Mouse (Mus musculus) G1E (cell line): Measurements from ENCODE around the gene Cbx4. TPM values are rescaled to one million over a fixed set of nuclear protein-coding genes. Genes with fewer than 3 reads are reported as not detected.

Experiments used
- ATAC-seq: 2 replicates; pipeline ENCODE4 v1.8.0; 2016; ENCODE audit warnings: mild to moderate bottlenecking; ENCODE audit not compliant: insufficient number of reproducible peaks, poor library complexity, low FRiP score, severe bottlenecking; ENCODE audit errors: extremely low read depth
- DNase-seq: peaks from one replicate; pipeline ENCODE4 v3.0.0; 2012; ENCODE audit warnings: low spot score
- H3K27me3 ChIP-seq: 2 replicates; pipeline ENCODE4 v1.6.1; 2012; ENCODE audit warnings: mild to moderate bottlenecking, low read length, inconsistent platforms; ENCODE audit not compliant: insufficient read depth
- H3K36me3 ChIP-seq: replicated peaks from 2 replicates; pipeline ENCODE3; 2012; ENCODE audit warnings: mild to moderate bottlenecking, inconsistent platforms
- H3K4me1 ChIP-seq: 2 replicates; pipeline ENCODE4 v1.6.1; 2012; ENCODE audit warnings: low read depth, low read length, inconsistent platforms, mixed read lengths; ENCODE audit not compliant: insufficient read depth
- H3K4me3 ChIP-seq: 2 replicates; pipeline ENCODE4 v1.5.1; 2012; ENCODE audit warnings: low read depth, mild to moderate bottlenecking, inconsistent platforms, low read length, moderate library complexity, mixed read lengths
- H3K9me3 ChIP-seq: replicated peaks from 2 replicates; pipeline ENCODE4 v1.6.1; 2012; ENCODE audit warnings: inconsistent platforms
- CTCF ChIP-seq: IDR thresholded peaks from 2 replicates; pipeline ENCODE4 v1.5.1; 2012; ENCODE audit warnings: low read depth, low read length, inconsistent platforms, mixed read lengths
- GATA1 ChIP-seq: IDR thresholded peaks from 2 replicates; pipeline ENCODE4 v1.6.1; 2012; ENCODE audit warnings: borderline replicate concordance, low read length, inconsistent platforms, mixed read lengths
- GATA2 ChIP-seq: IDR thresholded peaks from 2 replicates; pipeline ENCODE4 v1.6.1; 2012; ENCODE audit warnings: low read depth, low read length, inconsistent platforms, borderline replicate concordance
- POLR2AphosphoS5 ChIP-seq: IDR thresholded peaks from 2 replicates; pipeline ENCODE4 v1.6.1; 2012; ENCODE audit warnings: low read depth, low read length, inconsistent platforms; ENCODE audit not compliant: insufficient replicate concordance
- TAL1 ChIP-seq: conservative IDR thresholded peaks from 2 replicates; pipeline ENCODE4 v1.6.1; 2012; ENCODE audit warnings: low read depth, low read length, inconsistent platforms, mixed read lengths
- polyA plus RNA-seq: library from polyadenylated mRNA; stranded (reverse); fragments of >175 nt; gene quantifications from 2 replicates; pipeline ENCODE4 v1.2.3, GENCODE M21; 2012
- total RNA-seq, 2 experiments: library from RNA; stranded (forward) in 1 of 2; stranded (reverse) in 1 of 2; fragments of 200-1000 nt in 1 of 2; fragments of >200 nt in 1 of 2; fragmentation: Nextera tagmentation in 1 of 2; gene quantifications; 2 replicates each; pipeline ENCODE4 v1.2.3; 2014 to 2017

Gene Cbx4
- total and polyA plus RNA-seq, 3 experiments = 0.03 TPM; not detected in 2

GRCm38 (mm10) chr11:119058041-119058995 lies 27.7 kb downstream of the Cbx4 start:
- ATAC-seq = no peak
- DNase-seq = no peak
- peak overlapping the region; percentile 8; the same call in 1 of the 2 replicates for H3K4me3 ChIP-seq

GRCm38 (mm10) chr11:119057291-119057690 lies 28.7 kb downstream of the Cbx4 start:
- TF ChIP-seq GATA2 (no peak), GATA1 (no peak), TAL1 (no peak), POLR2AphosphoS5 (no peak), CTCF (no peak)
- no peaks in the 10 kb centered on the region for H3K36me3 ChIP-seq
- no peak for ATAC-seq
- H3K4me1 ChIP-seq = no peaks in the 10 kb centered on the region
- no peak for DNase-seq
- 0 out of 2 replicates have a peak, but pooled peaks cover 2% of the 10 kb centered on the region for H3K27me3 ChIP-seq
- peaks cover 98% of the 10 kb centered on the region for H3K9me3 ChIP-seq
- no peak overlapping the region for H3K4me3 ChIP-seq

More at GRCm38 (mm10) chr11:119058041-119058995, 27.7 kb downstream of the Cbx4 start:
- H3K9me3 ChIP-seq = peaks cover 96% of the 10 kb centered on the region
- H3K4me1 ChIP-seq = no peaks in the 10 kb centered on the region
- TF ChIP-seq POLR2AphosphoS5 (no peak), GATA1 (no peak), CTCF (no peak)
- H3K27me3 ChIP-seq = 0 out of 2 replicates have a peak, but pooled peaks cover 2% of the 10 kb centered on the region
- no peaks in the 10 kb centered on the region for H3K36me3 ChIP-seq

- Histone ChIP-seq H3K27me3 (0 out of 2 replicates have a peak, but pooled peaks cover 2% of the 10 kb centered on the region), H3K4me3 (no peak overlapping the region; the same call in 1 of the 2 replicates), H3K36me3 (no peaks in the 10 kb centered on the region), H3K4me1 (no peaks in the 10 kb centered on the region), H3K9me3 (peaks cover 98% of the 10 kb centered on the region)
- no peak for TF ChIP-seq GATA2
- ATAC-seq = no peak
- DNase-seq = no peak
These were observed 29.5 kb downstream of the Cbx4 start for GRCm38 (mm10) chr11:119056301-119057211.

- Histone ChIP-seq H3K36me3 (no peaks in the 10 kb centered on the region), H3K9me3 (peaks cover 99% of the 10 kb centered on the region), H3K4me1 (no peaks in the 10 kb centered on the region), H3K4me3 (no peak overlapping the region; the same call in 1 of the 2 replicates), H3K27me3 (0 out of 2 replicates have a peak, but pooled peaks cover 2% of the 10 kb centered on the region)
- DNase-seq = no peak
- TF ChIP-seq GATA1 (no peak), POLR2AphosphoS5 (no peak), CTCF (no peak), GATA2 (no peak)
- no peak for ATAC-seq
These were observed 30.4 kb downstream of the Cbx4 start for GRCm38 (mm10) chr11:119055571-119056131.

- Histone ChIP-seq H3K27me3 (0 out of 2 replicates have a peak, but pooled peaks cover 2% of the 10 kb centered on the region), H3K9me3 (peaks cover 99% of the 10 kb centered on the region), H3K4me1 (no peaks in the 10 kb centered on the region), H3K36me3 (no peaks in the 10 kb centered on the region), H3K4me3 (peak overlapping the region; percentile 35; the same call in 1 of the 2 replicates)
- ATAC-seq (no peak), DNase-seq (no peak)
- TF ChIP-seq POLR2AphosphoS5 = no peak
- TF ChIP-seq CTCF = no peak
- no peak for TF ChIP-seq GATA2
- TF ChIP-seq GATA1 = no peak
- no peak for TF ChIP-seq TAL1
These were observed 31.4 kb downstream of the Cbx4 start for GRCm38 (mm10) chr11:119054351-119055345.
